Mouse (Mus musculus) large intestine, adult 2 months (tissue): ENCODE measurements around the gene Drg1. TPM values are rescaled to one million over a fixed set of nuclear protein-coding genes. Genes with fewer than 3 reads are reported as not detected.
"Not testable (repeated sequence)": the region's sequence is repeated elsewhere in the genome, so short reads cannot be mapped to it uniquely, and the experiment has no call there.

Experiments
- DNase-seq: peaks from one replicate; pipeline ENCODE4 v3.0.0-alpha.2; 2012; ENCODE audit warnings: low read depth, low spot score
- WGBS: fragments of 180-500 bp; shearing (Covaris S2); methylation state at CpG from one replicate; pipeline ENCODE4 v1.1.7; 2018; 5-methylcytosine and 5-hydroxymethylcytosine counted together
- polyA plus RNA-seq: library from polyadenylated mRNA; depleted of rRNA; stranded (reverse); fragments of >200 nt; gene quantifications from 2 replicates; pipeline ENCODE4 v1.2.3, GENCODE M21; 2012

The Drg1 gene
- polyA plus RNA-seq, 1 experiment: 20.2 TPM

GRCm38 (mm10) chr11:3173425-3174318 is 92.5 kb downstream of the Drg1 start:
- not testable (repeated sequence) for DNase-seq
- WGBS: 71% methylated on average over 11 of the region's 11 CpGs

- WGBS: 66% methylated on average over 6 of the region's 6 CpGs
- DNase-seq: not testable (repeated sequence)
Observed at GRCm38 (mm10) chr11:3172526-3172925, 93.7 kb downstream of the Drg1 start.

- DNase-seq: not testable (repeated sequence)
- 66% methylated on average over 1 of the region's 1 CpGs for WGBS
Observed at GRCm38 (mm10) chr11:3171931-3172330, 94.3 kb downstream of the Drg1 start.

- WGBS: 65% methylated on average over 2 of the region's 2 CpGs
- DNase-seq: not testable (repeated sequence)
Observed at GRCm38 (mm10) chr11:3169042-3169441, 97.2 kb downstream of the Drg1 start.

GRCm38 (mm10) chr11:3167571-3168001 is 98.6 kb downstream of the Drg1 start:
- DNase-seq: not testable (repeated sequence)
- WGBS: 70% methylated on average over 4 of the region's 4 CpGs

- DNase-seq: not testable (repeated sequence)
- WGBS: 92% methylated on average over 4 of the region's 4 CpGs
Observed at GRCm38 (mm10) chr11:3167129-3167528, 99.1 kb downstream of the Drg1 start.

- DNase-seq: not testable (repeated sequence)
Observed at GRCm38 (mm10) chr11:3166321-3166720, 99.9 kb downstream of the Drg1 start.

- WGBS: 88% methylated on average over 3 of the region's 5 CpGs
- DNase-seq: not testable (repeated sequence)
Observed at GRCm38 (mm10) chr11:3165210-3165782, 100.9 kb downstream of the Drg1 start.

- DNase-seq: not testable (repeated sequence)
- WGBS: 48% methylated on average over 3 of the region's 3 CpGs
Observed at GRCm38 (mm10) chr11:3163661-3164060, 102.6 kb downstream of the Drg1 start.

- 85% methylated on average over 2 of the region's 2 CpGs for WGBS
- not testable (repeated sequence) for DNase-seq
Observed at GRCm38 (mm10) chr11:3163122-3163521, 103.1 kb downstream of the Drg1 start.

GRCm38 (mm10) chr11:3162236-3162897 is 103.8 kb downstream of the Drg1 start:
- DNase-seq: not testable (repeated sequence)
- 68% methylated on average over 5 of the region's 5 CpGs for WGBS

- WGBS: 42% methylated on average over 1 of the region's 2 CpGs
- DNase-seq: not testable (repeated sequence)
Observed at GRCm38 (mm10) chr11:3161370-3161769, 104.8 kb downstream of the Drg1 start.

- WGBS: 86% methylated on average over 4 of the region's 4 CpGs
- not testable (repeated sequence) for DNase-seq
Observed at GRCm38 (mm10) chr11:3158800-3159199, 107.4 kb downstream of the Drg1 start.

- DNase-seq: not testable (repeated sequence)
- 95% methylated on average over 6 of the region's 6 CpGs for WGBS
Observed at GRCm38 (mm10) chr11:3157996-3158395, 108.2 kb downstream of the Drg1 start.

GRCm38 (mm10) chr11:3156991-3157390 is 109.2 kb downstream of the Drg1 start:
- not testable (repeated sequence) for DNase-seq
- WGBS: 97% methylated on average over 2 of the region's 3 CpGs

- not testable (repeated sequence) for DNase-seq
- WGBS: 57% methylated on average over 1 of the region's 1 CpGs
Observed at GRCm38 (mm10) chr11:3153666-3154397, 112.4 kb downstream of the Drg1 start.

- WGBS: 88% methylated on average over 4 of the region's 4 CpGs
- DNase-seq: not testable (repeated sequence)
Observed at GRCm38 (mm10) chr11:3151358-3151757, 114.9 kb downstream of the Drg1 start.

- WGBS: 96% methylated on average over 12 of the region's 12 CpGs
Observed at GRCm38 (mm10) chr11:3150677-3151003, 115.6 kb downstream of the Drg1 start.

GRCm38 (mm10) chr11:3150003-3150676 is 116.1 kb downstream of the Drg1 start:
- DNase-seq: not testable (repeated sequence)
- 96% methylated on average over 24 of the region's 24 CpGs for WGBS

More at GRCm38 (mm10) chr11:3150677-3151003, 115.6 kb downstream of the Drg1 start:
- DNase-seq: not testable (repeated sequence)
